ENCODE assay signal across 27 mouse cellular contexts in genomic region chr19:20677697-20678355, GRCm38 (mm10). TPM values are rescaled to one million over a fixed set of nuclear protein-coding genes. Genes with fewer than 3 reads are reported as not detected.
DNase-seq lines count a peak whose midpoint lies in the region; ATAC-seq and TF ChIP-seq lines count a peak whose summit lies in the region.
"Had no signal": no experiment of that assay in that cellular context is flagged by ENCODE, and none has a peak within 500 bp of the region (broad histone marks: within the 10 kb centered on the region; RNA-seq: fewer than 3 reads in every experiment).

No protein-coding gene starts in this region.

- no peaks in the 10 kb centered on the region for H3K27me3 ChIP-seq in stomach, embryonic 16.5 days (ENCODE audit: control insufficient read depth, insufficient read depth, low read length)
- H3K27me3 ChIP-seq in stomach, postnatal 0 days (ENCODE audit: control insufficient read depth, insufficient read depth, low read length) = no peaks in the 10 kb centered on the region
- H3K27me3 ChIP-seq in intestine, embryonic 15.5 days (replicated peaks) = no peaks in the 10 kb centered on the region
- H3K27me3 ChIP-seq: embryonic facial prominence, embryonic 13.5 days; heart, embryonic 12.5 days; heart, embryonic 15.5 days; hindbrain, embryonic 13.5 days; Patski had no signal

- H3K4me2 ChIP-seq in stomach, embryonic 16.5 days (ENCODE audit: low read depth, low read length) = no peak overlapping the region
- no peak overlapping the region for H3K4me2 ChIP-seq in stomach, postnatal 0 days (replicated peaks; ENCODE audit: low read depth)
- H3K4me2 ChIP-seq in intestine, embryonic 15.5 days (replicated peaks) = no peak overlapping the region
- H3K4me2 ChIP-seq: embryonic facial prominence, embryonic 13.5 days; heart, embryonic 12.5 days; heart, embryonic 15.5 days; hindbrain, embryonic 13.5 days had no signal

- 0 out of 2 replicates have a peak, but pooled peaks have one; percentile 10 for ATAC-seq in stomach, embryonic 16.5 days (ENCODE audit: insufficient read depth, low FRiP score)
- ATAC-seq in stomach, postnatal 0 days (ENCODE audit: low FRiP score, low TSS enrichment) = no peak
- ATAC-seq in intestine, embryonic 15.5 days = peak; percentile 72
- ATAC-seq: CD4-positive, CD25-positive, alpha-beta regulatory T cell, adult 4 months; forebrain, embryonic 14.5 days; forebrain, postnatal 0 days; hindbrain, embryonic 16.5 days; Patski had no signal

- H3K4me1 ChIP-seq in stomach, embryonic 16.5 days (ENCODE audit: control insufficient read depth, insufficient read depth, low read length) = no peaks in the 10 kb centered on the region
- no peaks in the 10 kb centered on the region for H3K4me1 ChIP-seq in stomach, postnatal 0 days (replicated peaks; ENCODE audit: control insufficient read depth, insufficient read depth)
- H3K4me1 ChIP-seq in intestine, embryonic 15.5 days (replicated peaks) = no peaks in the 10 kb centered on the region
- H3K4me1 ChIP-seq: embryonic facial prominence, embryonic 13.5 days; heart, embryonic 12.5 days; heart, embryonic 15.5 days; hindbrain, embryonic 10.5 days; hindbrain, embryonic 13.5 days had no signal

- no peak overlapping the region for H3K9ac ChIP-seq in stomach, embryonic 16.5 days (ENCODE audit: low read length)
- H3K9ac ChIP-seq in stomach, postnatal 0 days (ENCODE audit: low read length) = no peak overlapping the region
- no peak overlapping the region for H3K9ac ChIP-seq in intestine, embryonic 15.5 days
- H3K9ac ChIP-seq: embryonic facial prominence, embryonic 13.5 days; forebrain, postnatal 0 days; heart, embryonic 12.5 days; heart, embryonic 15.5 days; hindbrain, embryonic 13.5 days had no signal

- no peaks in the 10 kb centered on the region for H3K9me3 ChIP-seq in stomach, embryonic 16.5 days (replicated peaks; ENCODE audit: control insufficient read depth, low read length)
- no peaks in the 10 kb centered on the region for H3K9me3 ChIP-seq in stomach, postnatal 0 days (ENCODE audit: control insufficient read depth, low read length)
- H3K9me3 ChIP-seq in intestine, embryonic 15.5 days = no peaks in the 10 kb centered on the region
- H3K9me3 ChIP-seq: embryonic facial prominence, embryonic 13.5 days; heart, embryonic 12.5 days; heart, embryonic 15.5 days; hindbrain, embryonic 10.5 days; hindbrain, embryonic 13.5 days had no signal

- WGBS in stomach, embryonic 16.5 days = 48% methylated on average over 3 of the region's 3 CpGs
- WGBS in stomach, postnatal 0 days = 30% methylated on average over 3 of the region's 3 CpGs
- 56% methylated on average over 3 of the region's 3 CpGs for WGBS in intestine, embryonic 15.5 days

- no peak overlapping the region for H3K27ac ChIP-seq in stomach, embryonic 16.5 days (ENCODE audit: low read length)
- no peak overlapping the region for H3K27ac ChIP-seq in stomach, postnatal 0 days (replicated peaks)
- no peak overlapping the region for H3K27ac ChIP-seq in intestine, embryonic 15.5 days
- H3K27ac ChIP-seq: embryonic facial prominence, embryonic 13.5 days; gastrocnemius, adult 2 months; heart, embryonic 15.5 days; hindbrain, embryonic 10.5 days; hindbrain, embryonic 13.5 days had no signal

- H3K36me3 ChIP-seq in stomach, embryonic 16.5 days (ENCODE audit: control insufficient read depth, insufficient read depth, low read length) = no peaks in the 10 kb centered on the region
- no peaks in the 10 kb centered on the region for H3K36me3 ChIP-seq in stomach, postnatal 0 days (ENCODE audit: control insufficient read depth, insufficient read depth, low read length)
- H3K36me3 ChIP-seq in intestine, embryonic 15.5 days = no peaks in the 10 kb centered on the region
- H3K36me3 ChIP-seq: embryonic facial prominence, embryonic 13.5 days; heart, embryonic 12.5 days; heart, embryonic 15.5 days; hindbrain, embryonic 10.5 days; hindbrain, embryonic 13.5 days had no signal

- TF ChIP-seq EP300 in stomach, postnatal 0 days (optimal IDR thresholded peaks at IDR 0.05) = no peak

- TF ChIP-seq CTCF in stomach, postnatal 0 days (IDR thresholded peaks at IDR 0.05; ENCODE audit: low read depth) = no peak

- H3K4me3 ChIP-seq in stomach, embryonic 16.5 days (replicated peaks; ENCODE audit: low read length) = no peak overlapping the region
- H3K4me3 ChIP-seq in stomach, postnatal 0 days (ENCODE audit: low read depth, low read length) = no peak overlapping the region
- no peak overlapping the region for H3K4me3 ChIP-seq in intestine, embryonic 15.5 days (replicated peaks)
- H3K4me3 ChIP-seq: embryonic facial prominence, embryonic 13.5 days; gastrocnemius, adult 2 months; heart, embryonic 12.5 days; heart, embryonic 15.5 days; hindbrain, embryonic 10.5 days; hindbrain, embryonic 13.5 days had no signal

- no peak for DNase-seq in stomach, postnatal 0 days (ENCODE audit: low spot score)
- peak; percentile 10 for DNase-seq in brain, adult 2 months (ENCODE audit: low read depth, low spot score)
- no peak for DNase-seq in cerebellum, postnatal 4 days (ENCODE audit: low spot score in 2 of 2)
- no peak for DNase-seq in thymus, adult 18-20 months
- DNase-seq: adrenal gland, postnatal 14 days; cerebellum, adult 11-12 months; cerebellum, adult 8-10 months; cerebellum, postnatal 14 days; forebrain, postnatal 0 days; gastrocnemius, adult 2 months; gastrocnemius, postnatal 14 days; heart, adult 18-20 months; heart, postnatal 10 days; heart, postnatal 36 days; kidney, adult 18-20 months had no signal

RNA-seq across cellular contexts. Expression of gene Aldh1a7, which starts 49.5 kb away (rescaled TPM):
- polyA plus RNA-seq in stomach, embryonic 16.5 days (2015; fragmentation: Nextera tagmentation; extraction: Ambion mirVana) = 94.8 and 128 TPM in 2 replicates
- 118 and 119 TPM in 2 replicates for polyA plus RNA-seq in stomach, postnatal 0 days (2015; fragmentation: Nextera tagmentation; extraction: Ambion mirVana)
- 11.8 and 12.3 TPM in 2 replicates for polyA plus RNA-seq in intestine, embryonic 15.5 days (2015; fragmentation: Nextera tagmentation; extraction: Ambion mirVana)
- polyA plus RNA-seq: C2C12; CD4-positive, CD25-positive, alpha-beta regulatory T cell, adult 4 months had no signal
